Mouse (Mus musculus): ENCODE results near the gene Snx27. TPM values are rescaled to one million over a fixed set of nuclear protein-coding genes. Genes with fewer than 3 reads are reported as not detected.

The Snx27 gene
- polyA plus RNA-seq, 1 experiment from 2014 or later: 37.4 TPM

Other genes with a start within 250 kb of the Snx27 start
- gene Them5, start 240.6 kb downstream of the Snx27 start, polyA plus RNA-seq (2015; fragmentation: Nextera tagmentation; extraction: Ambion mirVana): 5.2 and 10.4 TPM in 2 replicates
- 1.4 and 2.0 TPM in 2 replicates for gene C2cd4d, start 220.3 kb downstream of the Snx27 start, polyA plus RNA-seq (2015; fragmentation: Nextera tagmentation; extraction: Ambion mirVana)
- gene Rorc, start 209.9 kb downstream of the Snx27 start, polyA plus RNA-seq (2015; fragmentation: Nextera tagmentation; extraction: Ambion mirVana): 7.0 and 7.6 TPM in 2 replicates
- gene Lingo4, start 184.2 kb downstream of the Snx27 start, polyA plus RNA-seq (2015; fragmentation: Nextera tagmentation; extraction: Ambion mirVana): 0.49 and 0.51 TPM in 2 replicates
- 9.4 and 10.6 TPM in 2 replicates for gene Tdrkh, start 169.4 kb downstream of the Snx27 start, polyA plus RNA-seq (2015; fragmentation: Nextera tagmentation; extraction: Ambion mirVana)
- 66.3 and 68.6 TPM in 2 replicates for gene Mrpl9, start 139.4 kb downstream of the Snx27 start, polyA plus RNA-seq (2015; fragmentation: Nextera tagmentation; extraction: Ambion mirVana)
- gene Oaz3, start 138.8 kb downstream of the Snx27 start, polyA plus RNA-seq (2015; fragmentation: Nextera tagmentation; extraction: Ambion mirVana): 0.79 and 1.5 TPM in 2 replicates
- gene Celf3, start 104.4 kb downstream of the Snx27 start, polyA plus RNA-seq (2015; fragmentation: Nextera tagmentation; extraction: Ambion mirVana): 23.0 and 25.8 TPM in 2 replicates
- gene Riiad1, start 102.4 kb downstream of the Snx27 start, polyA plus RNA-seq (2015; fragmentation: Nextera tagmentation; extraction: Ambion mirVana): 4.6 and 5.3 TPM in 2 replicates
- gene Gm10972, start 60.4 kb upstream of the Snx27 start, polyA plus RNA-seq (2015; fragmentation: Nextera tagmentation; extraction: Ambion mirVana): not detected in 2 replicates
- 12.8 and 13.7 TPM in 2 replicates for gene Tuft1, start 76.2 kb upstream of the Snx27 start, polyA plus RNA-seq (2015; fragmentation: Nextera tagmentation; extraction: Ambion mirVana)
- 6.2 and 6.3 TPM in 2 replicates for gene Selenbp2, start 110.8 kb upstream of the Snx27 start, polyA plus RNA-seq (2015; fragmentation: Nextera tagmentation; extraction: Ambion mirVana)
- gene Cgn, start 203.8 kb upstream of the Snx27 start, polyA plus RNA-seq (2015; fragmentation: Nextera tagmentation; extraction: Ambion mirVana): 51.0 and 56.7 TPM in 2 replicates

Data from stomach, embryonic 15.5 days (tissue).